Mouse (Mus musculus) mature B cell (primary cell): ENCODE data around the gene Caap1.

Experiments used
- in situ Hi-C: fragments of 300-500 bp; cut with MboI; formaldehyde crosslinking; loops from 2 replicates; pipeline ENCODE4 v1.14.3; 2019

The Caap1 gene

GRCm38 (mm10) chr4:94517631-94518030 is 39.0 kb downstream of the Caap1 start:
- in situ Hi-C loops, result no loop called here

GRCm38 (mm10) chr4:94515366-94515765 is 41.2 kb downstream of the Caap1 start:
- in situ Hi-C loops, result no loop called here

GRCm38 (mm10) chr4:94476749-94477399 is 79.7 kb downstream of the Caap1 start:
- in situ Hi-C loops, result no loop called here

GRCm38 (mm10) chr4:94473286-94473685 is 83.3 kb downstream of the Caap1 start:
- in situ Hi-C loops, result no loop called here

- in situ Hi-C loops, result no loop called here
These were observed 97.2 kb downstream of the Caap1 start for GRCm38 (mm10) chr4:94459424-94459823.

GRCm38 (mm10) chr4:94454857-94455256 is 101.7 kb downstream of the Caap1 start:
- in situ Hi-C loops, result no loop called here
